Mouse (Mus musculus) kidney, postnatal 0 days (tissue): ENCODE measurements around the gene Vps33b. TPM values are rescaled to one million over a fixed set of nuclear protein-coding genes. Genes with fewer than 3 reads are reported as not detected.
A peak's percentile ranks its signal among the peaks of the same experiment; 100 is the strongest.
"Not testable (repeated sequence)": the region's sequence is repeated elsewhere in the genome, so short reads cannot be mapped to it uniquely, and the experiment has no call there.

ENCODE experiments used
- ATAC-seq: fragments of 200-750 bp; cut with Nextera tagmentation; replicated peaks from 2 replicates; pipeline ENCODE4 v1.8.0; 2017; ENCODE audit warnings: low read depth, moderate number of reproducible peaks, moderate TSS enrichment, moderate library complexity; ENCODE audit not compliant: low FRiP score
- DNase-seq: peaks from one replicate; pipeline ENCODE4 v3.0.0-alpha.2; 2016; ENCODE audit warnings: low spot score
- H3K27ac ChIP-seq: fragments of 300-500 bp; sonication (generic); 2 replicates; pipeline ENCODE4 v1.5.1; 2014; ENCODE audit warnings: mild to moderate bottlenecking
- H3K27me3 ChIP-seq: fragments of 300-500 bp; sonication (generic); 2 replicates; pipeline ENCODE4 v1.6.1; 2014; ENCODE audit warnings: low read length, mixed read lengths; ENCODE audit not compliant: insufficient read depth
- H3K36me3 ChIP-seq: fragments of 300-500 bp; sonication (generic); 2 replicates; pipeline ENCODE4 v1.6.1; 2014; ENCODE audit warnings: low read length, mixed read lengths; ENCODE audit not compliant: insufficient read depth
- H3K4me1 ChIP-seq: fragments of 300-500 bp; sonication (generic); replicated peaks from 2 replicates; pipeline ENCODE4 v1.6.1; 2014; ENCODE audit warnings: antibody characterized with exemption, low read length, mixed read lengths; ENCODE audit not compliant: insufficient read depth
- H3K4me2 ChIP-seq: fragments of 300-500 bp; sonication (generic); 2 replicates; pipeline ENCODE4 v1.6.1; 2014; ENCODE audit warnings: mild to moderate bottlenecking, low read length, moderate library complexity, mixed read lengths
- H3K4me3 ChIP-seq: fragments of 300-500 bp; sonication (generic); replicated peaks from 2 replicates; pipeline ENCODE4 v1.5.1; 2014; ENCODE audit warnings: low read depth, low read length
- H3K9ac ChIP-seq: fragments of 300-500 bp; sonication (generic); 2 replicates; pipeline ENCODE4 v1.6.1; 2014; ENCODE audit warnings: low read depth, low read length
- H3K9me3 ChIP-seq: fragments of 300-500 bp; sonication (generic); replicated peaks from 2 replicates; pipeline ENCODE4 v1.6.1; 2016; ENCODE audit warnings: low read length, inconsistent platforms, mixed read lengths
- CTCF ChIP-seq: IDR thresholded peaks from 2 replicates; pipeline ENCODE4 v1.5.1; 2016; ENCODE audit warnings: antibody characterized with exemption, low read depth, mild to moderate bottlenecking, moderate library complexity
- WGBS: fragments of 180-500 bp; shearing (Covaris S2); extraction: QIAGEN DNeasy Blood & Tissue Kit; methylation state at CpG from one replicate; pipeline ENCODE4 v1.1.7; 2014; 5-methylcytosine and 5-hydroxymethylcytosine counted together
- polyA plus RNA-seq: library from polyadenylated mRNA; unstranded; fragments of >200 nt; fragmentation: Nextera tagmentation; extraction: Ambion mirVana; gene quantifications from 2 replicates; pipeline ENCODE4 v1.2.1, GENCODE M21; 2015

The Vps33b gene
- polyA plus RNA-seq, 1 experiment from 2014 or later = 4.9 TPM

DNA sequence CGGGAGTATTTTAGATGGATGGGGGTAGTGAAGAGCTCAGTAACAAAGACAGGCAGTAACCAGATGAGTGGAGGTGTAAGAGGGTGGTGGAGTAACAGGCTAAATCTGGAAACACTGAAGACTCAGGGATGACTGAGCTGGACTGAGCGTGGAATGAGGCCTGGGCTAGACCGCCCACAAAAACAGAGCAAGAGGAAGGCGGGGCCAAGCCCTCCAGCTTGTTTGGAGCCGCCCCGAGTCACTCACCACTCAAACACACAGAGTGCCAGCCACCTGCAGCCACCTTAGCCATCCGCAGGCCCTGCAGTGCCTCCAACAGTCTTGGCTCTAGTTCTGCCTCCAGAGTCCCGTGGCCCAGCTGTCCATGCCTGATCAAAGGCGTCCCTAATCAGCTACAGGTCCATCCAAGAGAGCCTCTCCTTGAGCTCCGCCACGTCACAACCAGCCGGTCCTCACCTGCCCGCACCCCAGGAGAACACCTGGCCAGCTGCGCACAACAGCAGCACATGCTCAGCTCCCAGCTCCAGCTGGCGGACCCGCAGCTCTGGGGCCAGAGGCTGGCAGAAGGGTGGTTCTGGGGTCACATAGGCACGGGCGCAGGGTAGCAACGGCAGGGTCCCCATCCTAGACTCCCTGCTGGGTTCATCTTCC, 50.5 kb downstream of the Vps33b start:
- H3K9ac ChIP-seq = no peak overlapping the region
- no peak overlapping the region for H3K4me3 ChIP-seq
- H3K36me3 ChIP-seq = peaks cover 20% of the 10 kb centered on the region
- ATAC-seq (no peak), DNase-seq (no peak)
- peaks cover 3% of the 10 kb centered on the region; the same call in 1 of the 2 replicates for H3K4me1 ChIP-seq
- H3K9me3 ChIP-seq = no peaks in the 10 kb centered on the region
- no peak overlapping the region for H3K27ac ChIP-seq
- 84% methylated on average over 19 of the region's 19 CpGs for WGBS
- no peaks in the 10 kb centered on the region for H3K27me3 ChIP-seq
- no peak for TF ChIP-seq CTCF
- H3K4me2 ChIP-seq = no peak overlapping the region

GRCm38 (mm10) chr7:80323336-80323735, 53.9 kb downstream of the Vps33b start:
- Histone ChIP-seq H3K4me3 (peak overlapping the region; percentile 50), H3K36me3 (peaks cover 30% of the 10 kb centered on the region), H3K27ac (no peak overlapping the region), H3K9ac (peak overlapping the region; percentile 45), H3K4me1 (peaks cover 3% of the 10 kb centered on the region; the same call in 1 of the 2 replicates), H3K4me2 (peak overlapping the region; percentile 66), H3K27me3 (no peaks in the 10 kb centered on the region), H3K9me3 (no peaks in the 10 kb centered on the region)
- 15% methylated on average over 8 of the region's 8 CpGs for WGBS
- TF ChIP-seq CTCF = no peak
- DNase-seq = no peak
- ATAC-seq = no peak

- ATAC-seq = peak; percentile 98
- Histone ChIP-seq H3K27ac (peak within 1 kb of the TSS; percentile 74; the same call in 1 of the 2 replicates), H3K9me3 (no peaks in the 10 kb centered on the region), H3K9ac (peak within 1 kb of the TSS; percentile 45), H3K27me3 (no peaks in the 10 kb centered on the region), H3K4me2 (peak within 1 kb of the TSS; percentile 66), H3K36me3 (peaks cover 34% of the 10 kb centered on the region), H3K4me3 (peak within 1 kb of the TSS; percentile 50), H3K4me1 (peaks cover 3% of the 10 kb centered on the region; the same call in 1 of the 2 replicates)
- WGBS = 2% methylated on average over 38 of the region's 38 CpGs
- no peak for TF ChIP-seq CTCF
- DNase-seq = peak; percentile 99
Measured at GRCm38 (mm10) chr7:80324043-80324815, 54.8 kb downstream of the Vps33b start, which contains the start of gene Rccd1. Gene Rccd1 (minus strand): TSS chr7:80324454.

DNA sequence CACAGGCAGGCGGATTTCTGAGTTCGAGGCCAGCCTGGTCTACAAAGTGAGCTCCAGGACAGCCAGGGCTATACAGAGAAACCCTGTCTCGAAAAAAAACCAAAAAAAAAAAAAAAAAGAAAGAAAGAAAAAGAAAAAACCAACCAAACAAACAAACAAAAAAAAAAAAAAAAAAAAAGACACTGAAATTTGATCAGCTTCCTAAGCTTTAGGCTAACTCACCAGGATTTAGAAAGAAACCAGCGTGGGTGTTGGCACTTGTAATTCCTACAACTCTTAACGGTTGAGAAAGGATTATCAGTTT, 55.3 kb downstream of the Vps33b start:
- not testable (repeated sequence) for DNase-seq, H3K4me1 ChIP-seq, ATAC-seq, H3K9ac ChIP-seq, H3K9me3 ChIP-seq, H3K27me3 ChIP-seq, H3K4me3 ChIP-seq
- 34% methylated on average over 4 of the region's 5 CpGs for WGBS
- Histone ChIP-seq H3K27ac (peak overlapping the region; percentile 74; the same call in 1 of the 2 replicates), H3K36me3 (peaks cover 39% of the 10 kb centered on the region), H3K4me2 (peak overlapping the region; percentile 66; the same call in 1 of the 2 replicates)

DNA sequence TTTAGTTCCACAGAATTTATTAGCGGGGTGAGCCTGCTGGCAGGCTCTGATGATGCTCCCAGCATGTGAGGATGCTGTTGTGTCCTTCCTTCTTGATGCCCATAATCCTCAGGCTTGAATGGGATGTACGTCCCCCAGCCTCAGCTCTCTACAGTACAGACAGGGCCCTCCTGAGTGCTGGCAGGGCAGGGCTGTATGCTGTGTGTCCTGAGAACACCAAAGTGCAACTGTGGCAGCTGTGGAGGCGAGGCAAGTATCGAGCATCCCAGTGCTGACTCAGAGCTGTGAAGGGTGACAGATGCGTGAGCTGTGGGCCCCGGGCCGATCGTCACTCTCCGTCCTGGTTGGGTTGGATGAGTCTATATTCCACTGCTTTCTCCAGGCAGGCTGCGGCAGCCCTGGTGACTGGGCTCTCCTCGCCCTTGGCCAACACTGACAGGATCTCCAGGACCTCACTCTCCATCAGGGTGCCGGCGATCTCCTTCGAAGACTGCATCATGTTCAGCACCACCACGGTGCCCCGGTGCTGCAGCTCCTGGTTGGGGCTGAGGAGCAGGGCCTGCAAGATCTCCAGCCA, 55.9 kb downstream of the Vps33b start:
- Histone ChIP-seq H3K4me2 (no peak overlapping the region), H3K27me3 (no peaks in the 10 kb centered on the region), H3K36me3 (peaks cover 41% of the 10 kb centered on the region), H3K4me3 (no peak overlapping the region), H3K9ac (no peak overlapping the region), H3K9me3 (no peaks in the 10 kb centered on the region), H3K27ac (0 out of 2 replicates have a peak overlapping the region, but pooled peaks have one; percentile 74), H3K4me1 (peaks cover 3% of the 10 kb centered on the region; the same call in 1 of the 2 replicates)
- TF ChIP-seq CTCF = no peak
- no peak for ATAC-seq
- no peak for DNase-seq
- 93% methylated on average over 16 of the region's 16 CpGs for WGBS

- Histone ChIP-seq H3K4me1 (peaks cover 3% of the 10 kb centered on the region; the same call in 1 of the 2 replicates), H3K36me3 (peaks cover 48% of the 10 kb centered on the region), H3K27ac (no peak overlapping the region), H3K4me3 (no peak overlapping the region), H3K9ac (no peak overlapping the region), H3K9me3 (no peaks in the 10 kb centered on the region), H3K27me3 (no peaks in the 10 kb centered on the region), H3K4me2 (no peak overlapping the region)
- WGBS = 95% methylated on average over 19 of the region's 19 CpGs
- no peak for ATAC-seq
- no peak for TF ChIP-seq CTCF
- DNase-seq = no peak
Measured at GRCm38 (mm10) chr7:80326076-80326475, 56.6 kb downstream of the Vps33b start.
